Comparison of ENCODE assay signal across 8 mouse cellular contexts in the genomic region with DNA sequence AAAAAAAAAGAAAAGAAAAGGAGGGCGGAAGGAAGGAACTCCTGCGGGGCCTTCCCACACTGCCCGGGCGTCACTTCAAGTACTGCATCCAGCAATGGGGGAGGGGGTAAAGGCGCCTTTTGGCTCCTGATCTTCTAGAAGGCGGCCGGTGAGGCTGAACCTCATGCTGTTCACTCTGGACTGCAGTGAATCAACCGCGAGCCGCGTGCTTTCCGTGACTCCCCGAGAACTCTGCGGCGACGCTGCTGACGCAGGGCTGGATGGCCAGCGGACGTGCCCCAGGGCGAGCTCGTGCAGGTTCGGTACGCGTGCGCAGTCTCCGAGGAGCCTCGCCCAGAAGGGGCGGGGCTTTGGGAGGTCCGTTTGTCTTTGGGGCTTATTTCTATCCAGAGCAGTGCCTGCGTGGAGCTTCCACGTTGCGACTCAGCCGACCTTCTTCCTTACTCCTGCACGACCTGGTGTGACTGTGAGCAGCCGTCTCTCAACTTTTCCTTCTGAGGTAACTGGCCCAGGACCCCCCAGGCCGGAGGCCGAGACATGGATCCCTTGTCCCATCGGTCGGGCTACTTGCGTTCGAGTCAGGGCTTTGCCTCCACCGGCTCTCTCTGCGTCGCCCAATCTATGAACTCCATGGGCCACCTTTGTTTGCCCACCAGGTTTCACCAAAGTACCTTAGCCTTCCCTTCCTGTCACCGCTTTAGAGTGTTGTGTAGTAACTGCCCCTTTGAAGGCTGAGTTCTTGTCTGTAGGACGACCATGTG. TPM values are rescaled to one million over a fixed set of nuclear protein-coding genes. Genes with fewer than 3 reads are reported as not detected.
DNase-seq lines count a peak whose midpoint lies in the region; ATAC-seq and TF ChIP-seq lines count a peak whose summit lies in the region.

A gene (plus strand): TSS at position 177 of the 761 bp plus-strand sequence.

- peak; percentile 89 for DNase-seq in gastrocnemius, postnatal 10 days
- DNase-seq in induced T-regulatory cell, adult 2 months (ENCODE audit: low read depth), result peak; percentile 99
- peak; percentile 65 to 91 for DNase-seq in left cerebral cortex, adult 9 months (ENCODE audit: low spot score in 2 of 2)
- peak; percentile 87 for DNase-seq in right cerebral cortex, postnatal 14 days
- peak; percentile 87 to 94 for DNase-seq in urinary bladder, postnatal 36 days (ENCODE audit: low spot score in 2 of 2)

- no peaks in the 10 kb centered on the region for H3K4me1 ChIP-seq in cortical plate, adult 2 months (ENCODE audit: control insufficient read depth, insufficient read depth, low read length)

- TF ChIP-seq CTCF in cortical plate, adult 2 months (IDR thresholded peaks at IDR 0.05; ENCODE audit: extremely low read depth, insufficient read depth, low read length), result no peak

- ATAC-seq in activated CD4-positive, CD25-positive, alpha-beta regulatory T cell, adult 4 months, result peak; percentile 87
- ATAC-seq in megakaryocyte progenitor cell, adult 5-6 weeks (replicated peaks; ENCODE audit: poor library complexity), result peak; percentile 97

- no peak within 1 kb of the TSS for H3K27ac ChIP-seq in cortical plate, adult 2 months (ENCODE audit: insufficient read depth, low read length)

- H3K4me3 ChIP-seq in cortical plate, adult 2 months (ENCODE audit: insufficient read depth, low read length), result peak within 1 kb of the TSS; percentile 86

- TF ChIP-seq POLR2A in cortical plate, adult 2 months (IDR thresholded peaks at IDR 0.05; ENCODE audit: extremely low read depth, insufficient read depth, low read length), result peak; percentile 80; the same call in 1 of the 2 replicates

RNA-seq across cellular contexts. Expression of the gene that starts here (rescaled TPM):
- 10 to 100 TPM; 28.1 to 33.4 TPM for polyA plus RNA-seq in activated CD4-positive, CD25-positive, alpha-beta regulatory T cell, adult 4 months (2017; shearing (Covaris generic))
- 12.3 and 12.9 TPM in 2 replicates for polyA plus RNA-seq in cortical plate, adult 2 months (2012; rRNA removed)
- total RNA-seq in gastrocnemius, postnatal 10 days (2021), result 1 to 10 TPM; 6.9 to 8.8 TPM
- total RNA-seq in megakaryocyte progenitor cell, adult 5-6 weeks (2015), result 14.3 and 17.8 TPM in 2 replicates
- 7.1 and 10.9 TPM in 2 replicates for total RNA-seq in megakaryocyte progenitor cell, adult 5-6 weeks (2017)
